Mouse (Mus musculus): ENCODE results near the gene Fasn.
"Not testable (repeated sequence)": the region's sequence is repeated elsewhere in the genome, so short reads cannot be mapped to it uniquely, and the experiment has no call there.

Fasn gene

GRCm38 (mm10) chr11:120800061-120800904 lies 24.1 kb downstream of the Fasn start:
- DNase-seq (ENCODE audit: extremely low read depth, low read depth, low spot score): peak; percentile 88

GRCm38 (mm10) chr11:120799316-120799890 lies 24.9 kb downstream of the Fasn start:
- DNase-seq (ENCODE audit: extremely low read depth, low read depth, low spot score): no peak

GRCm38 (mm10) chr11:120798244-120798643 lies 26.1 kb downstream of the Fasn start:
- DNase-seq (ENCODE audit: extremely low read depth, low read depth, low spot score): no peak

- DNase-seq (ENCODE audit: extremely low read depth, low read depth, low spot score): no peak
Observed at GRCm38 (mm10) chr11:120796614-120796946, 27.8 kb downstream of the Fasn start.

GRCm38 (mm10) chr11:120795756-120796613 lies 28.4 kb downstream of the Fasn start, which contains the start of gene Dus1l:
Gene Dus1l, minus strand, starts transcription at chr11:120796403.
- no peak for DNase-seq (ENCODE audit: extremely low read depth, low read depth, low spot score)

- DNase-seq (ENCODE audit: extremely low read depth, low read depth, low spot score): peak; percentile 76
Observed at GRCm38 (mm10) chr11:120792652-120793051, 31.7 kb downstream of the Fasn start.

GRCm38 (mm10) chr11:120789810-120790209 lies 34.5 kb downstream of the Fasn start:
- DNase-seq (ENCODE audit: extremely low read depth, low read depth, low spot score): no peak

- DNase-seq (ENCODE audit: extremely low read depth, low read depth, low spot score): no peak
Observed at GRCm38 (mm10) chr11:120789355-120789754, 35.0 kb downstream of the Fasn start.

- DNase-seq (ENCODE audit: extremely low read depth, low read depth, low spot score): not testable (repeated sequence)
Observed at GRCm38 (mm10) chr11:120788460-120788859, 35.9 kb downstream of the Fasn start.

- DNase-seq (ENCODE audit: extremely low read depth, low read depth, low spot score): no peak
Observed at GRCm38 (mm10) chr11:120785145-120785544, 39.2 kb downstream of the Fasn start.

- DNase-seq (ENCODE audit: extremely low read depth, low read depth, low spot score): no peak
Observed at GRCm38 (mm10) chr11:120784064-120784791, 40.1 kb downstream of the Fasn start, which contains the start of the genes Rfng and Gps1. Gene Rfng, minus strand, starts transcription at chr11:120784207. Gene Gps1, plus strand, starts transcription at chr11:120784272.

- no peak for DNase-seq (ENCODE audit: extremely low read depth, low read depth, low spot score)
Observed at GRCm38 (mm10) chr11:120783426-120784063, 40.8 kb downstream of the Fasn start.

GRCm38 (mm10) chr11:120781361-120781760 lies 43.0 kb downstream of the Fasn start:
- not testable (repeated sequence) for DNase-seq (ENCODE audit: extremely low read depth, low read depth, low spot score)

GRCm38 (mm10) chr11:120779876-120780275 lies 44.5 kb downstream of the Fasn start:
- no peak for DNase-seq (ENCODE audit: extremely low read depth, low read depth, low spot score)

GRCm38 (mm10) chr11:120777123-120777522 lies 47.2 kb downstream of the Fasn start:
- no peak for DNase-seq (ENCODE audit: extremely low read depth, low read depth, low spot score)

- no peak for DNase-seq (ENCODE audit: extremely low read depth, low read depth, low spot score)
Observed at GRCm38 (mm10) chr11:120775774-120776469, 48.4 kb downstream of the Fasn start.

- no peak for DNase-seq (ENCODE audit: extremely low read depth, low read depth, low spot score)
Observed at GRCm38 (mm10) chr11:120773463-120774190, 50.7 kb downstream of the Fasn start.

GRCm38 (mm10) chr11:120772749-120773148 lies 51.6 kb downstream of the Fasn start:
- no peak for DNase-seq (ENCODE audit: extremely low read depth, low read depth, low spot score)

- DNase-seq (ENCODE audit: extremely low read depth, low read depth, low spot score): no peak
Observed at GRCm38 (mm10) chr11:120768206-120768605, 56.1 kb downstream of the Fasn start.
